ENCODE assay signal across 8 mouse cellular contexts in the genomic region with DNA sequence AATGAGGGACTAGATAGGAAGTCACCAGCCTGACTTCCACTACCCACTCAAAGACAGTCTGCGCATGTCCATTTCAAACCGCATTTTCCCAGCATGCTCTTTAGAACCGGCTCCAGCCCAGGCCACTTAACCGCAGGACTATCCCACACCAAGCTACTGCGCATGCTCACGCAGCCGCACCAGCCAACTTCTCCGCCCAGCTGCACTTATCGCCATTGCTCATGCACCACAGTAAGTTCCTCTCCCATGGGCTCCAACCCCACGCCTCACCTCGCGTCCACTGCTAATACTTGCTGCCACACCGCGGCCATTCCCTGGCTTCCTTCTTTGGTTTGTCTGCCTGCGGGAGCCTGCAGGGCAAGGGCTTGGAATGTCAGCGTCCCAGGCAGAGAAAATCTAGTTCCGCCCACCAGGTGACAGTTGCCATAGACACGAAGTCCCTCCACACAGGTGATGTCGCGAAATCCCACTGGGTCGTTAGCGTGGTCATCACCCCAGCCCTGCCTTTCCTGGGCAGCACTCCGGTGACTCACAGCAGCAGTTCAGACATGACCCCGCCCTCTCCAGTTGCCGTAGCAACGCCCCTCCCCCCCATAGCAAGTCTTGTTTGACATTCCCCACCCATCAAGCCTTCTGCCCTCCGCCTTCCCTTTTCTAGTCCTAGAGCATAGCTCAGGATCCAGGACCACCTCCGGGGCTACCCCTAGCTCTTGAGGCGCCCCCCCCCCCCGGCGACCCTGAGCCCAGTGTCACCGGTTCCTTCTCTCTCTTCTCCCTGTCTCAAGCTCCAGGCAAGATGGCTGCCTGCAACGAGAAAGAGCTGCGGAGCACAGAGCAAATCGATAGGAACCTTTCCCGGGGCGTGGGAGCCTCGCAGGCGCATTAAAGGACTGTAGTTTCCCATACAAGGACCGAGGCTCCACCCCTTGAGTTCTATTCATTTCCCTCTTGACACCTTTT. TPM values are rescaled to one million over a fixed set of nuclear protein-coding genes. Genes with fewer than 3 reads are reported as not detected.
DNase-seq lines count a peak whose midpoint lies in the region; ATAC-seq lines count a peak whose summit lies in the region.

Gene Wdr13 (minus strand): TSS at position 876 of the 960 bp plus-strand sequence.

- DNase-seq in CD4-positive, CD25-positive, alpha-beta regulatory T cell, adult 2 months (ENCODE audit: low read depth, low spot score): peak; percentile 94
- DNase-seq in fibroblast of lung, adult 2 months (ENCODE audit: low read depth): peak; percentile 84
- peak; percentile 94 for DNase-seq in kidney, postnatal 14 days
- peak; percentile 85 for DNase-seq in liver, embryonic 13.5 days
- peak; percentile 86 for DNase-seq in neural tube, embryonic 10.5 days (ENCODE audit: extremely low spot score, low spot score)

- 19% methylated on average over 37 of the region's 40 CpGs for WGBS in heart, embryonic 14.5 days
- 13% methylated on average over 39 of the region's 40 CpGs for WGBS in liver, embryonic 13.5 days (ENCODE audit: insufficient replicate concordance)
- WGBS in stomach, embryonic 16.5 days: 12% methylated on average over 39 of the region's 40 CpGs

- H3K36me3 ChIP-seq in heart, embryonic 14.5 days (ENCODE audit: control insufficient read depth, insufficient read depth, low read length): peaks cover 28% of the 10 kb centered on the region
- H3K36me3 ChIP-seq in liver, embryonic 13.5 days: peaks cover 35% of the 10 kb centered on the region
- H3K36me3 ChIP-seq in stomach, embryonic 16.5 days (ENCODE audit: control insufficient read depth, insufficient read depth, low read length): no peaks in the 10 kb centered on the region

- ATAC-seq in heart, embryonic 14.5 days (ENCODE audit: insufficient number of reproducible peaks, insufficient read depth, low FRiP score, low read depth): peak; percentile 88
- peak; percentile 90 for ATAC-seq in liver, embryonic 13.5 days (ENCODE audit: low read depth)
- peak; percentile 90 for ATAC-seq in stomach, embryonic 16.5 days (ENCODE audit: insufficient read depth, low FRiP score)

- peak within 1 kb of the TSS; percentile 68 for H3K4me2 ChIP-seq in heart, embryonic 14.5 days (ENCODE audit: low read length)
- peak within 1 kb of the TSS; percentile 84 for H3K4me2 ChIP-seq in liver, embryonic 13.5 days
- H3K4me2 ChIP-seq in stomach, embryonic 16.5 days (ENCODE audit: low read depth, low read length): peak within 1 kb of the TSS; percentile 59

- no peaks in the 10 kb centered on the region for H3K27me3 ChIP-seq in heart, embryonic 14.5 days (ENCODE audit: control insufficient read depth, insufficient read depth, low read length)
- H3K27me3 ChIP-seq in liver, embryonic 13.5 days: no peaks in the 10 kb centered on the region
- H3K27me3 ChIP-seq in stomach, embryonic 16.5 days (ENCODE audit: control insufficient read depth, insufficient read depth, low read length): no peaks in the 10 kb centered on the region

- H3K9ac ChIP-seq in heart, embryonic 14.5 days (ENCODE audit: low read length): peak within 1 kb of the TSS; percentile 82
- H3K9ac ChIP-seq in liver, embryonic 13.5 days: peak within 1 kb of the TSS; percentile 77
- peak within 1 kb of the TSS; percentile 78 for H3K9ac ChIP-seq in stomach, embryonic 16.5 days (ENCODE audit: low read length)

- peak within 1 kb of the TSS; percentile 94 for H3K4me3 ChIP-seq in brown adipose tissue, adult 24 weeks (ENCODE audit: insufficient read depth, low read depth, low read length)
- peak within 1 kb of the TSS; percentile 51 to 88 for H3K4me3 ChIP-seq in heart, embryonic 14.5 days (ENCODE audit: control insufficient read depth in 1 of 2, insufficient read depth in 1 of 2, low read depth in 1 of 2, low read length in 2 of 2)
- H3K4me3 ChIP-seq in liver, embryonic 13.5 days (replicated peaks): peak within 1 kb of the TSS; percentile 65
- peak within 1 kb of the TSS; percentile 60 for H3K4me3 ChIP-seq in stomach, embryonic 16.5 days (replicated peaks; ENCODE audit: low read length)

- H3K9me3 ChIP-seq in heart, embryonic 14.5 days (ENCODE audit: control insufficient read depth, low read length): no peaks in the 10 kb centered on the region
- H3K9me3 ChIP-seq in liver, embryonic 13.5 days (replicated peaks): no peaks in the 10 kb centered on the region
- H3K9me3 ChIP-seq in stomach, embryonic 16.5 days (replicated peaks; ENCODE audit: control insufficient read depth, low read length): no peaks in the 10 kb centered on the region

- peak within 1 kb of the TSS; percentile 96 for H3K27ac ChIP-seq in brown adipose tissue, adult 24 weeks (replicated peaks; ENCODE audit: low read depth, low read length)
- peak within 1 kb of the TSS; percentile 97 to 100 for H3K27ac ChIP-seq in heart, embryonic 14.5 days (replicated peaks in 1 of 2; ENCODE audit: control insufficient read depth in 1 of 2, insufficient read depth in 1 of 2, low read depth in 2 of 2, low read length in 2 of 2)
- H3K27ac ChIP-seq in liver, embryonic 13.5 days: peak within 1 kb of the TSS; percentile 98
- peak within 1 kb of the TSS; percentile 98 for H3K27ac ChIP-seq in stomach, embryonic 16.5 days (ENCODE audit: low read length)

- peaks cover 3% of the 10 kb centered on the region; the same call in 1 of the 2 replicates for H3K4me1 ChIP-seq in brown adipose tissue, adult 24 weeks (ENCODE audit: control insufficient read depth, insufficient read depth, insufficient read length, low read length)
- H3K4me1 ChIP-seq in heart, embryonic 14.5 days (ENCODE audit: control insufficient read depth in 2 of 2, insufficient read depth in 2 of 2, low read length in 2 of 2): 0 out of 4 replicates have a peak, but pooled peaks cover 0 to 4% of the 10 kb centered on the region in 2 experiments
- H3K4me1 ChIP-seq in liver, embryonic 13.5 days (replicated peaks): peaks cover 17% of the 10 kb centered on the region
- H3K4me1 ChIP-seq in stomach, embryonic 16.5 days (ENCODE audit: control insufficient read depth, insufficient read depth, low read length): no peaks in the 10 kb centered on the region

RNA-seq across cellular contexts. Expression of gene Wdr13, which starts in this region (rescaled TPM):
- polyA plus RNA-seq in brown adipose tissue, adult 24 weeks (2012; ENCODE audit: insufficient read depth, insufficient read length, missing spikeins): 19.6 and 24.5 TPM in 2 replicates
- 22.7 and 26.0 TPM in 2 replicates for polyA plus RNA-seq in heart, embryonic 14.5 days (2014; fragmentation: Nextera tagmentation; extraction: Ambion mirVana)
- polyA plus RNA-seq in liver, embryonic 13.5 days (2015; fragmentation: Nextera tagmentation; extraction: Ambion mirVana): 6.8 and 7.1 TPM in 2 replicates
- 31.5 and 35.5 TPM in 2 replicates for polyA plus RNA-seq in stomach, embryonic 16.5 days (2015; fragmentation: Nextera tagmentation; extraction: Ambion mirVana)

Comparison
In these comparisons a context has a peak if more than half of its experiments do, and no peak if none do; other contexts are left out.
1. Peak in every context shown above with its lines: DNase-seq, ATAC-seq, H3K4me3 ChIP-seq and H3K27ac ChIP-seq.